8 mouse cellular contexts compared by ENCODE assay signal in genomic region chr14:43924688-43925403, GRCm38 (mm10). TPM values are rescaled to one million over a fixed set of nuclear protein-coding genes. Genes with fewer than 3 reads are reported as not detected.
A peak's percentile ranks its signal among the peaks of the same experiment; 100 is the strongest.
DNase-seq lines count a peak whose midpoint lies in the region; ATAC-seq and TF ChIP-seq lines count a peak whose summit lies in the region.
"Not testable (repeated sequence)": the region's sequence is repeated elsewhere in the genome, so short reads cannot be mapped to it uniquely, and the experiment has no call there.

Gene Gm8113 (plus strand): TSS chr14:43925390.

- peak within 1 kb of the TSS; percentile 84 for H3K27ac ChIP-seq in forebrain, embryonic 12.5 days
- H3K27ac ChIP-seq in heart, embryonic 15.5 days, result peak within 1 kb of the TSS; percentile 93
- H3K27ac ChIP-seq in liver, embryonic 11.5 days (ENCODE audit: low read depth, low read length), result peak within 1 kb of the TSS; percentile 77

- not testable (repeated sequence) for TF ChIP-seq POLR2A in myocyte (IDR thresholded peaks at IDR 0.05; ENCODE audit: insufficient read length, low read depth)

- H3K9me3 ChIP-seq in forebrain, embryonic 12.5 days; heart, embryonic 15.5 days (replicated peaks); liver, embryonic 11.5 days (ENCODE audit: control insufficient read depth, low read length): not testable (repeated sequence)

- H3K4me1 ChIP-seq in forebrain, embryonic 12.5 days; heart, embryonic 15.5 days (replicated peaks); liver, embryonic 11.5 days (replicated peaks; ENCODE audit: control insufficient read depth, insufficient read depth, low read length): not testable (repeated sequence)

- H3K36me3 ChIP-seq in forebrain, embryonic 12.5 days (replicated peaks); heart, embryonic 15.5 days; liver, embryonic 11.5 days (ENCODE audit: control insufficient read depth, insufficient read depth, low read length); myocyte (ENCODE audit: control insufficient read depth, insufficient read depth); splenic B cell, adult 2 months (ENCODE audit: control insufficient read depth, insufficient read depth, low read length, poor library complexity, severe bottlenecking): not testable (repeated sequence)

- not testable (repeated sequence) for H3ac ChIP-seq in myocyte (ENCODE audit: control insufficient read depth, insufficient read length)

- not testable (repeated sequence) for H3K27me3 ChIP-seq in forebrain, embryonic 12.5 days; heart, embryonic 15.5 days; liver, embryonic 11.5 days (replicated peaks; ENCODE audit: control insufficient read depth, insufficient read depth, low read length); myocyte (ENCODE audit: control insufficient read depth, insufficient read depth, insufficient read length); splenic B cell, adult 2 months (ENCODE audit: control insufficient read depth, insufficient read depth, low read length, poor library complexity, severe bottlenecking)

- H3K4me2 ChIP-seq in forebrain, embryonic 12.5 days, result peak within 1 kb of the TSS; percentile 50
- H3K4me2 ChIP-seq in heart, embryonic 15.5 days, result peak within 1 kb of the TSS; percentile 62
- peak within 1 kb of the TSS; percentile 62 for H3K4me2 ChIP-seq in liver, embryonic 11.5 days
- peak within 1 kb of the TSS; percentile 77 for H3K4me2 ChIP-seq in myocyte (ENCODE audit: low read depth)

- not testable (repeated sequence) for H3K79me2 ChIP-seq in myocyte (ENCODE audit: control insufficient read depth, insufficient read depth)

- DNase-seq in CD4-positive helper T cell, adult 2 months (ENCODE audit: low read depth, low spot score), result peak; percentile 57
- peak; percentile 16 for DNase-seq in c-Kit-positive CD71-positive TER-119-positive erythroid progenitor cells, embryonic 14.5 days (ENCODE audit: low spot score)
- peak; percentile 59 to 71 for DNase-seq in kidney, postnatal 25 days
- DNase-seq in liver, embryonic 11.5 days (ENCODE audit: low spot score), result peak; percentile 71
- peak; percentile 59 for DNase-seq in splenic B cell, adult 2 months (ENCODE audit: low read depth, low spot score)

- H3K4me3 ChIP-seq in forebrain, embryonic 12.5 days (replicated peaks), result peak within 1 kb of the TSS; percentile 47
- H3K4me3 ChIP-seq in heart, embryonic 15.5 days, result peak within 1 kb of the TSS; percentile 62
- H3K4me3 ChIP-seq in liver, embryonic 11.5 days (ENCODE audit: low read depth, low read length), result peak within 1 kb of the TSS; percentile 54
- peak within 1 kb of the TSS; percentile 45 for H3K4me3 ChIP-seq in myocyte

- H3K9ac ChIP-seq in forebrain, embryonic 12.5 days, result peak within 1 kb of the TSS; percentile 55
- H3K9ac ChIP-seq in heart, embryonic 15.5 days, result peak within 1 kb of the TSS; percentile 64
- peak within 1 kb of the TSS; percentile 66 for H3K9ac ChIP-seq in liver, embryonic 11.5 days (ENCODE audit: low read depth, low read length)

- 5% methylated on average over 10 of the region's 10 CpGs for WGBS in forebrain, embryonic 12.5 days
- 6% methylated on average over 10 of the region's 10 CpGs for WGBS in heart, embryonic 15.5 days
- 10% methylated on average over 10 of the region's 10 CpGs for WGBS in liver, embryonic 11.5 days

- ATAC-seq in forebrain, embryonic 12.5 days (ENCODE audit: low FRiP score), result peak; percentile 97
- peak; percentile 83 for ATAC-seq in heart, embryonic 15.5 days (replicated peaks; ENCODE audit: insufficient number of reproducible peaks, insufficient read depth, low FRiP score, low read depth)
- peak; percentile 99 for ATAC-seq in liver, embryonic 11.5 days (replicated peaks; ENCODE audit: low FRiP score)

TF ChIP-seq in myocyte, 11 proteins besides CTCF, POLR2A, EP300 and RAD21:
- TF ChIP-seq MYOD1 (IDR thresholded peaks at IDR 0.05; ENCODE audit: control insufficient read depth in 1 of 3, insufficient read length in 2 of 3, low read depth in 2 of 3) (peak in 2 of 3 experiments; percentile 4 to 8), E2F4 (IDR thresholded peaks at IDR 0.05; ENCODE audit: insufficient read depth) (peak; percentile 62)

RNA-seq across cellular contexts. Expression of gene Gm8113, which starts in this region (rescaled TPM):
- 6.6 TPM in 2 replicates for polyA plus RNA-seq in forebrain, embryonic 12.5 days (2016; fragmentation: Nextera tagmentation; extraction: Ambion mirVana)
- polyA plus RNA-seq in heart, embryonic 15.5 days (2015; fragmentation: Nextera tagmentation; extraction: Ambion mirVana), result 26.1 and 28.5 TPM in 2 replicates
- polyA plus RNA-seq in liver, embryonic 11.5 days (2014; fragmentation: Nextera tagmentation; extraction: Ambion mirVana), result 24.1 and 25.5 TPM in 2 replicates
- polyA plus RNA-seq in myocyte (2012; fragmentation: generic; extraction: Trizol), result 0.30 TPM

Comparison
In these comparisons a context has a peak if more than half of its experiments do, and no peak if none do; other contexts are left out.
1. Peak in every context shown above with its lines: DNase-seq, ATAC-seq, H3K4me3 ChIP-seq and H3K27ac ChIP-seq.
2. DNase-seq: peak in every context shown above with its lines; median percentile 71 in liver, embryonic 11.5 days; 65 in kidney, postnatal 25 days; 59 in splenic B cell, adult 2 months; 57 in CD4-positive helper T cell, adult 2 months; 16 in c-Kit-positive CD71-positive TER-119-positive erythroid progenitor cells, embryonic 14.5 days.